Mouse (Mus musculus): ENCODE data around the gene Iqca.

The Iqca gene

GRCm38 (mm10) chr1:90071812-90072580 lies 81.2 kb downstream of the Iqca start:
- DNase-seq (ENCODE audit: extremely low spot score, low spot score): no peak

GRCm38 (mm10) chr1:90060599-90060998 lies 92.6 kb downstream of the Iqca start:
- peak; percentile 61 for DNase-seq (ENCODE audit: extremely low spot score, low spot score)

GRCm38 (mm10) chr1:90060054-90060453 lies 93.1 kb downstream of the Iqca start:
- DNase-seq (ENCODE audit: extremely low spot score, low spot score): no peak

GRCm38 (mm10) chr1:90054991-90055390 lies 98.2 kb downstream of the Iqca start:
- DNase-seq (ENCODE audit: extremely low spot score, low spot score): no peak

GRCm38 (mm10) chr1:90051347-90051746 lies 101.9 kb downstream of the Iqca start:
- DNase-seq (ENCODE audit: extremely low spot score, low spot score): peak; percentile 54

GRCm38 (mm10) chr1:90050046-90050739 lies 103.0 kb downstream of the Iqca start:
- DNase-seq (ENCODE audit: extremely low spot score, low spot score): peak; percentile 38

- no peak for DNase-seq (ENCODE audit: extremely low spot score, low spot score)
These were observed 124.9 kb downstream of the Iqca start for GRCm38 (mm10) chr1:90028305-90028704.

- DNase-seq (ENCODE audit: extremely low spot score, low spot score): peak; percentile 28
These were observed 126.3 kb downstream of the Iqca start for GRCm38 (mm10) chr1:90026945-90027344.

- no peak for DNase-seq (ENCODE audit: extremely low spot score, low spot score)
These were observed 132.9 kb downstream of the Iqca start for GRCm38 (mm10) chr1:90020336-90020735.

GRCm38 (mm10) chr1:90018071-90018470 lies 135.1 kb downstream of the Iqca start:
- DNase-seq (ENCODE audit: extremely low spot score, low spot score): no peak

- no peak for DNase-seq (ENCODE audit: extremely low spot score, low spot score)
These were observed 138.8 kb downstream of the Iqca start, which contains the start of gene Asb18 for GRCm38 (mm10) chr1:90014446-90014845. TSS of gene Asb18 (minus strand) at chr1:90014666.

- no peak for DNase-seq (ENCODE audit: extremely low spot score, low spot score)
These were observed 139.9 kb downstream of the Iqca start for GRCm38 (mm10) chr1:90013273-90013672.

GRCm38 (mm10) chr1:90012850-90013249 lies 140.4 kb downstream of the Iqca start:
- DNase-seq (ENCODE audit: extremely low spot score, low spot score): no peak

- DNase-seq (ENCODE audit: extremely low spot score, low spot score): no peak
These were observed 141.0 kb downstream of the Iqca start for GRCm38 (mm10) chr1:90012168-90012567.

GRCm38 (mm10) chr1:90010077-90010476 lies 143.1 kb downstream of the Iqca start:
- DNase-seq (ENCODE audit: extremely low spot score, low spot score): no peak

GRCm38 (mm10) chr1:90009188-90009587 lies 144.0 kb downstream of the Iqca start:
- DNase-seq (ENCODE audit: extremely low spot score, low spot score): no peak

GRCm38 (mm10) chr1:90006666-90007065 lies 146.5 kb downstream of the Iqca start:
- DNase-seq (ENCODE audit: extremely low spot score, low spot score): no peak

GRCm38 (mm10) chr1:90000981-90001380 lies 152.2 kb downstream of the Iqca start:
- DNase-seq (ENCODE audit: extremely low spot score, low spot score): no peak

- no peak for DNase-seq (ENCODE audit: extremely low spot score, low spot score)
These were observed 153.3 kb downstream of the Iqca start for GRCm38 (mm10) chr1:89999858-90000257.

- peak; percentile 15 for DNase-seq (ENCODE audit: extremely low spot score, low spot score)
These were observed 154.5 kb downstream of the Iqca start for GRCm38 (mm10) chr1:89998696-89999095.

- DNase-seq (ENCODE audit: extremely low spot score, low spot score): peak; percentile 17
These were observed 155.1 kb downstream of the Iqca start for GRCm38 (mm10) chr1:89998076-89998475.

GRCm38 (mm10) chr1:89992256-89992655 lies 160.9 kb downstream of the Iqca start:
- peak; percentile 36 for DNase-seq (ENCODE audit: extremely low spot score, low spot score)
